Mouse (Mus musculus): ENCODE results near the gene Wars. TPM values are rescaled to one million over a fixed set of nuclear protein-coding genes. Genes with fewer than 3 reads are reported as not detected.

The Wars gene
- polyA plus RNA-seq, 1 experiment from 2014 or later, result 108 TPM

- Histone ChIP-seq H3K27ac (ENCODE audit: low read depth, low read length) (no peak overlapping the region), H3K4me3 (ENCODE audit: low read length) (no peak overlapping the region), H3K4me2 (ENCODE audit: low read length) (no peak overlapping the region), H3K9ac (ENCODE audit: low read depth, low read length) (no peak overlapping the region), H3K36me3 (ENCODE audit: control insufficient read depth, insufficient read depth, low read length) (peaks cover 39% of the 10 kb centered on the region), H3K9me3 (ENCODE audit: control insufficient read depth, low read length) (no peaks in the 10 kb centered on the region), H3K4me1 (ENCODE audit: control insufficient read depth, insufficient read depth, low read depth, low read length) (no peaks in the 10 kb centered on the region), H3K27me3 (replicated peaks; ENCODE audit: control insufficient read depth, insufficient read depth, low read length) (no peaks in the 10 kb centered on the region)
- WGBS, result 86% methylated on average over 3 of the region's 3 CpGs
- ATAC-seq, result no peak
Observed at GRCm38 (mm10) chr12:108881192-108881591, 12.8 kb downstream of the Wars start.

- H3K9me3 ChIP-seq (ENCODE audit: control insufficient read depth, low read length), result no peaks in the 10 kb centered on the region
- no peak overlapping the region for H3K27ac ChIP-seq (ENCODE audit: low read depth, low read length)
- WGBS, result 95% methylated on average over 5 of the region's 5 CpGs
- ATAC-seq, result no peak
- peaks cover 39% of the 10 kb centered on the region for H3K36me3 ChIP-seq (ENCODE audit: control insufficient read depth, insufficient read depth, low read length)
- no peak overlapping the region for H3K4me2 ChIP-seq (ENCODE audit: low read length)
- no peaks in the 10 kb centered on the region for H3K4me1 ChIP-seq (ENCODE audit: control insufficient read depth, insufficient read depth, low read depth, low read length)
- no peak overlapping the region for H3K4me3 ChIP-seq (ENCODE audit: low read length)
- H3K27me3 ChIP-seq (replicated peaks; ENCODE audit: control insufficient read depth, insufficient read depth, low read length), result no peaks in the 10 kb centered on the region
- no peak overlapping the region for H3K9ac ChIP-seq (ENCODE audit: low read depth, low read length)
Observed at GRCm38 (mm10) chr12:108880606-108881005, 13.4 kb downstream of the Wars start.

- no peak overlapping the region for H3K27ac ChIP-seq (ENCODE audit: low read depth, low read length)
- no peaks in the 10 kb centered on the region for H3K9me3 ChIP-seq (ENCODE audit: control insufficient read depth, low read length)
- peaks cover 35% of the 10 kb centered on the region for H3K36me3 ChIP-seq (ENCODE audit: control insufficient read depth, insufficient read depth, low read length)
- no peak overlapping the region for H3K4me3 ChIP-seq (ENCODE audit: low read length)
- WGBS, result 91% methylated on average over 4 of the region's 4 CpGs
- no peaks in the 10 kb centered on the region for H3K4me1 ChIP-seq (ENCODE audit: control insufficient read depth, insufficient read depth, low read depth, low read length)
- no peak for ATAC-seq
- no peak overlapping the region for H3K4me2 ChIP-seq (ENCODE audit: low read length)
- H3K27me3 ChIP-seq (replicated peaks; ENCODE audit: control insufficient read depth, insufficient read depth, low read length), result no peaks in the 10 kb centered on the region
- no peak overlapping the region for H3K9ac ChIP-seq (ENCODE audit: low read depth, low read length)
Observed at GRCm38 (mm10) chr12:108879138-108879537, 14.8 kb downstream of the Wars start.

GRCm38 (mm10) chr12:108873122-108873521, 20.9 kb downstream of the Wars start:
- Histone ChIP-seq H3K36me3 (ENCODE audit: control insufficient read depth, insufficient read depth, low read length) (peaks cover 45% of the 10 kb centered on the region), H3K9me3 (ENCODE audit: control insufficient read depth, low read length) (no peaks in the 10 kb centered on the region), H3K27ac (ENCODE audit: low read depth, low read length) (no peak overlapping the region), H3K9ac (ENCODE audit: low read depth, low read length) (no peak overlapping the region), H3K27me3 (replicated peaks; ENCODE audit: control insufficient read depth, insufficient read depth, low read length) (no peaks in the 10 kb centered on the region), H3K4me1 (ENCODE audit: control insufficient read depth, insufficient read depth, low read depth, low read length) (no peaks in the 10 kb centered on the region), H3K4me2 (ENCODE audit: low read length) (no peak overlapping the region), H3K4me3 (ENCODE audit: low read length) (no peak overlapping the region)
- whole genome bisulfite sequencing, result 93% methylated on average over 5 of the region's 5 CpGs
- no peak for ATAC-seq

GRCm38 (mm10) chr12:108869575-108869974, 24.4 kb downstream of the Wars start:
- ATAC-seq, result no peak
- no peak overlapping the region for H3K4me2 ChIP-seq (ENCODE audit: low read length)
- no peak overlapping the region for H3K4me3 ChIP-seq (ENCODE audit: low read length)
- no peaks in the 10 kb centered on the region for H3K27me3 ChIP-seq (replicated peaks; ENCODE audit: control insufficient read depth, insufficient read depth, low read length)
- no peaks in the 10 kb centered on the region for H3K9me3 ChIP-seq (ENCODE audit: control insufficient read depth, low read length)
- H3K4me1 ChIP-seq (ENCODE audit: control insufficient read depth, insufficient read depth, low read depth, low read length), result no peaks in the 10 kb centered on the region
- H3K9ac ChIP-seq (ENCODE audit: low read depth, low read length), result no peak overlapping the region
- no peak overlapping the region for H3K27ac ChIP-seq (ENCODE audit: low read depth, low read length)
- WGBS, result 85% methylated on average over 2 of the region's 2 CpGs
- peaks cover 45% of the 10 kb centered on the region for H3K36me3 ChIP-seq (ENCODE audit: control insufficient read depth, insufficient read depth, low read length)

- Histone ChIP-seq H3K27ac (ENCODE audit: low read depth, low read length) (no peak overlapping the region), H3K4me3 (ENCODE audit: low read length) (no peak overlapping the region), H3K36me3 (ENCODE audit: control insufficient read depth, insufficient read depth, low read length) (peaks cover 52% of the 10 kb centered on the region), H3K27me3 (replicated peaks; ENCODE audit: control insufficient read depth, insufficient read depth, low read length) (no peaks in the 10 kb centered on the region), H3K4me1 (ENCODE audit: control insufficient read depth, insufficient read depth, low read depth, low read length) (no peaks in the 10 kb centered on the region), H3K4me2 (ENCODE audit: low read length) (no peak overlapping the region), H3K9me3 (ENCODE audit: control insufficient read depth, low read length) (no peaks in the 10 kb centered on the region), H3K9ac (ENCODE audit: low read depth, low read length) (no peak overlapping the region)
- WGBS, result 89% methylated on average over 6 of the region's 6 CpGs
- no peak for ATAC-seq
Observed at GRCm38 (mm10) chr12:108865007-108865494, 28.9 kb downstream of the Wars start.

- Histone ChIP-seq H3K27me3 (replicated peaks; ENCODE audit: control insufficient read depth, insufficient read depth, low read length) (no peaks in the 10 kb centered on the region), H3K27ac (ENCODE audit: low read depth, low read length) (no peak overlapping the region), H3K4me3 (ENCODE audit: low read length) (no peak overlapping the region), H3K36me3 (ENCODE audit: control insufficient read depth, insufficient read depth, low read length) (peaks cover 16% of the 10 kb centered on the region), H3K9ac (ENCODE audit: low read depth, low read length) (no peak overlapping the region), H3K9me3 (ENCODE audit: control insufficient read depth, low read length) (no peaks in the 10 kb centered on the region), H3K4me2 (ENCODE audit: low read length) (no peak overlapping the region), H3K4me1 (ENCODE audit: control insufficient read depth, insufficient read depth, low read depth, low read length) (no peaks in the 10 kb centered on the region)
- 87% methylated on average over 5 of the region's 5 CpGs for WGBS
- no peak for ATAC-seq
Observed at GRCm38 (mm10) chr12:108858486-108858885, 35.5 kb downstream of the Wars start.

GRCm38 (mm10) chr12:108857589-108858184, 36.3 kb downstream of the Wars start:
- H3K27ac ChIP-seq (ENCODE audit: low read depth, low read length), result no peak overlapping the region
- no peak overlapping the region for H3K9ac ChIP-seq (ENCODE audit: low read depth, low read length)
- H3K4me2 ChIP-seq (ENCODE audit: low read length), result no peak overlapping the region
- no peak overlapping the region for H3K4me3 ChIP-seq (ENCODE audit: low read length)
- ATAC-seq, result no peak
- peaks cover 8% of the 10 kb centered on the region for H3K36me3 ChIP-seq (ENCODE audit: control insufficient read depth, insufficient read depth, low read length)
- WGBS, result 87% methylated on average over 7 of the region's 7 CpGs
- no peaks in the 10 kb centered on the region for H3K4me1 ChIP-seq (ENCODE audit: control insufficient read depth, insufficient read depth, low read depth, low read length)
- no peaks in the 10 kb centered on the region for H3K9me3 ChIP-seq (ENCODE audit: control insufficient read depth, low read length)
- no peaks in the 10 kb centered on the region for H3K27me3 ChIP-seq (replicated peaks; ENCODE audit: control insufficient read depth, insufficient read depth, low read length)

- ATAC-seq, result no peak
- H3K4me1 ChIP-seq (ENCODE audit: control insufficient read depth, insufficient read depth, low read depth, low read length), result no peaks in the 10 kb centered on the region
- no peak overlapping the region for H3K9ac ChIP-seq (ENCODE audit: low read depth, low read length)
- 88% methylated on average over 7 of the region's 7 CpGs for WGBS
- H3K27ac ChIP-seq (ENCODE audit: low read depth, low read length), result no peak overlapping the region
- H3K9me3 ChIP-seq (ENCODE audit: control insufficient read depth, low read length), result no peaks in the 10 kb centered on the region
- H3K27me3 ChIP-seq (replicated peaks; ENCODE audit: control insufficient read depth, insufficient read depth, low read length), result no peaks in the 10 kb centered on the region
- no peak overlapping the region for H3K4me3 ChIP-seq (ENCODE audit: low read length)
- H3K4me2 ChIP-seq (ENCODE audit: low read length), result no peak overlapping the region
- peaks cover 8% of the 10 kb centered on the region for H3K36me3 ChIP-seq (ENCODE audit: control insufficient read depth, insufficient read depth, low read length)
Observed at GRCm38 (mm10) chr12:108857109-108857508, 36.9 kb downstream of the Wars start.

Measured in hindbrain, embryonic 16.5 days (tissue).